Mouse (Mus musculus) limb, embryonic 12.5 days (tissue): ENCODE measurements around the gene Sympk. TPM values are rescaled to one million over a fixed set of nuclear protein-coding genes. Genes with fewer than 3 reads are reported as not detected.

Experiments
- ATAC-seq: fragments of 200-750 bp; cut with Nextera tagmentation; 2 replicates; pipeline ENCODE4 v1.8.0; 2017; ENCODE audit warnings: low read depth, moderate TSS enrichment; ENCODE audit not compliant: insufficient number of reproducible peaks, insufficient read depth, low FRiP score, low TSS enrichment
- H3K27ac ChIP-seq: fragments of 300-500 bp; sonication (generic); 2 replicates; pipeline ENCODE4 v1.5.1; 2016; ENCODE audit warnings: mild to moderate bottlenecking, moderate library complexity
- H3K27me3 ChIP-seq: fragments of 300-500 bp; sonication (generic); 2 replicates; pipeline ENCODE4 v1.6.1; 2016; ENCODE audit warnings: mild to moderate bottlenecking, moderate library complexity
- H3K36me3 ChIP-seq: fragments of 300-500 bp; sonication (generic); 2 replicates; pipeline ENCODE4 v1.6.1; 2016; ENCODE audit warnings: mild to moderate bottlenecking, moderate library complexity
- H3K4me1 ChIP-seq: fragments of 300-500 bp; sonication (generic); replicated peaks from 2 replicates; pipeline ENCODE4 v1.6.1; 2016
- H3K4me2 ChIP-seq: fragments of 300-500 bp; sonication (generic); 2 replicates; pipeline ENCODE4 v1.6.1; 2016; ENCODE audit warnings: mild to moderate bottlenecking, moderate library complexity
- H3K4me3 ChIP-seq: fragments of 300-500 bp; sonication (generic); replicated peaks from 2 replicates; pipeline ENCODE4 v1.5.1; 2016; ENCODE audit warnings: mild to moderate bottlenecking
- H3K9ac ChIP-seq: fragments of 300-500 bp; sonication (generic); replicated peaks from 2 replicates; pipeline ENCODE4 v1.6.1; 2016; ENCODE audit warnings: mild to moderate bottlenecking, moderate library complexity
- H3K9me3 ChIP-seq: fragments of 300-500 bp; sonication (generic); 2 replicates; pipeline ENCODE4 v1.6.1; 2016; ENCODE audit warnings: mild to moderate bottlenecking, moderate library complexity
- WGBS: fragments of 180-500 bp; shearing (Covaris S2); methylation state at CpG from one replicate; pipeline ENCODE4 v1.1.7; 2016; 5-methylcytosine and 5-hydroxymethylcytosine counted together
- polyA plus RNA-seq: library from polyadenylated mRNA; unstranded; fragments of >200 nt; fragmentation: Nextera tagmentation; extraction: Ambion mirVana; gene quantifications from 2 replicates; pipeline ENCODE4 v1.2.1, GENCODE M21; 2016

Sympk gene
- polyA plus RNA-seq, 1 experiment from 2014 or later, result 56.0 TPM

- peaks cover 39% of the 10 kb centered on the region for H3K36me3 ChIP-seq
- ATAC-seq, result peak; percentile 86
- peak overlapping the region; percentile 85 for H3K4me3 ChIP-seq
- H3K4me1 ChIP-seq, result peaks cover 46% of the 10 kb centered on the region
- H3K4me2 ChIP-seq, result peak overlapping the region; percentile 92
- H3K9me3 ChIP-seq, result no peaks in the 10 kb centered on the region
- H3K27me3 ChIP-seq, result peaks cover 18% of the 10 kb centered on the region
- H3K9ac ChIP-seq, result peak overlapping the region; percentile 94
- peak overlapping the region; percentile 98 for H3K27ac ChIP-seq
- under 1% methylated on average over 45 of the region's 45 CpGs for WGBS
Observed at GRCm38 (mm10) chr7:19093537-19094385, 69.6 kb downstream of the Sympk start.

GRCm38 (mm10) chr7:19094471-19094825 is 70.3 kb downstream of the Sympk start, which contains the start of gene Six5:
Gene Six5, plus strand, starts transcription at chr7:19094594.
- Histone ChIP-seq H3K9ac (peak within 1 kb of the TSS; percentile 94), H3K4me3 (peak within 1 kb of the TSS; percentile 85), H3K4me2 (peak within 1 kb of the TSS; percentile 92), H3K27ac (peak within 1 kb of the TSS; percentile 98), H3K4me1 (peaks cover 46% of the 10 kb centered on the region), H3K9me3 (no peaks in the 10 kb centered on the region), H3K27me3 (peaks cover 18% of the 10 kb centered on the region), H3K36me3 (peaks cover 33% of the 10 kb centered on the region)
- no peak for ATAC-seq
- 3% methylated on average over 27 of the region's 36 CpGs for WGBS

DNA sequence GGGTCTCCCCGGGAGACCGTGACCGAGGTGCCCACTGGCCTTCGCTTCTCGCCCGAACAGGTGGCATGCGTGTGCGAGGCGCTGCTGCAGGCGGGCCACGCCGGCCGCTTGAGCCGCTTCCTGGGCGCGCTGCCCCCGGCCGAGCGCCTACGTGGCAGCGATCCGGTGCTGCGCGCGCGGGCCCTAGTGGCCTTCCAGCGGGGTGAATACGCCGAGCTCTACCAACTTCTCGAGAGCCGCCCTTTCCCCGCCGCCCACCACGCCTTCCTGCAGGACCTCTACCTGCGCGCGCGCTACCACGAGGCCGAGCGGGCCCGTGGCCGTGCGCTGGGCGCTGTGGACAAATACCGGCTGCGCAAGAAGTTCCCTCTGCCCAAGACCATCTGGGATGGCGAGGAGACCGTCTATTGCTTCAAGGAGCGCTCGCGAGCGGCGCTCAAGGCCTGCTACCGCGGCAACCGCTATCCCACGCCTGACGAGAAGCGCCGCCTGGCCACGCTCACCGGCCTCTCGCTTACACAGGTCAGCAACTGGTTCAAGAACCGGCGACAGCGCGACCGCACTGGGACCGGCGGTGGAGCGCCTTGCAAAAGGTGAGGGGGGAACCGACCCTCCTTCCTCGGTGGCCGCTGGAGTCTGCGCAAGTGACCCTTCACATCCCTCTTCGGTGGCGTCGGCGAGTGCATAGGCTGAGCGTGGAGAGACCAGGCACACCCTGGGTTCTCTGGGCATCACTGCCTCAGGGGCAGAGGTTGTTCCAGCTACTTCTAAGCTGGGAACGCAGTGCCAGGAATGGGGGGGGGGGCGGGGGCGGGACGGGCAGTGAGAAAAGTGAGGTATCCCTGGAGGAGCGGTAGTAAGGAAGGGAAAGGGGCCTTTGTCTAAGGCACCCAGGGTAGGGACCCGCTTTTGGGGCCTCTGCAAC is 70.9 kb downstream of the Sympk start:
- Histone ChIP-seq H3K27me3 (peaks cover 18% of the 10 kb centered on the region), H3K4me2 (peak overlapping the region; percentile 92), H3K27ac (peak overlapping the region; percentile 98), H3K4me3 (peak overlapping the region; percentile 85), H3K9ac (peak overlapping the region; percentile 94), H3K36me3 (peaks cover 26% of the 10 kb centered on the region), H3K4me1 (peaks cover 46% of the 10 kb centered on the region), H3K9me3 (no peaks in the 10 kb centered on the region)
- WGBS, result under 1% methylated on average over 77 of the region's 87 CpGs
- ATAC-seq, result no peak

- Histone ChIP-seq H3K36me3 (peaks cover 20% of the 10 kb centered on the region), H3K9ac (peak overlapping the region; percentile 94), H3K9me3 (no peaks in the 10 kb centered on the region), H3K4me1 (peaks cover 46% of the 10 kb centered on the region), H3K27ac (peak overlapping the region; percentile 98), H3K4me3 (peak overlapping the region; percentile 85), H3K4me2 (peak overlapping the region; percentile 92), H3K27me3 (peaks cover 15% of the 10 kb centered on the region)
- WGBS, result under 1% methylated on average over 19 of the region's 19 CpGs
- ATAC-seq, result peak; percentile 18
Observed at GRCm38 (mm10) chr7:19095751-19096110, 71.6 kb downstream of the Sympk start.

DNA sequence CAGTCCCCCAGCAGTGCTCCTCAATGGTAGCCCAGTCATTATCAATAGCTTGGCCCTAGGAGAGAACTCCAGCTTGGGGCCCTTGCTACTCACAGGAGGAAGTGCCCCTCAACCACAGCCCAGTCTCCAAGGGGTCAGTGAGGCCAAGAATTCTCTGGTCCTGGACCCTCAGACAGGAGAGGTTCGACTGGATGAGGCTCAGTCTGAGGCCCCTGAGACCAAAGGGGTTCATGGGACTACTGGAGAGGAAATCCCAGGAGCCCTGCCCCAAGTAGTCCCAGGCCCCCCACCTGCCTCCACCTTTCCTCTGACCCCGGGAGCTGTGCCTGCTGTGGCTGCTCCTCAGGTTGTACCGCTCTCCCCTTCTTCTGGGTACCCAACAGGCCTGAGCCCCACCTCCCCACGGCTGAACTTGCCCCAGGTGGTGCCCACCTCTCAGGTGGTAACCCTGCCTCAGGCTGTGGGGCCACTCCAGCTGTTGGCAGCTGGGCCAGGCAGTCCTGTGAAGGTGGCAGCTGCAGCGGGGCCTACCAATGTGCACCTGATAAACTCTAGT is 72.3 kb downstream of the Sympk start:
- no peak for ATAC-seq
- peaks cover 15% of the 10 kb centered on the region for H3K36me3 ChIP-seq
- H3K4me3 ChIP-seq, result peak overlapping the region; percentile 85
- H3K4me1 ChIP-seq, result peaks cover 43% of the 10 kb centered on the region
- H3K4me2 ChIP-seq, result peak overlapping the region; percentile 92
- peak overlapping the region; percentile 94 for H3K9ac ChIP-seq
- peak overlapping the region; percentile 98 for H3K27ac ChIP-seq
- H3K27me3 ChIP-seq, result peaks cover 7% of the 10 kb centered on the region; the same call in 1 of the 2 replicates
- H3K9me3 ChIP-seq, result no peaks in the 10 kb centered on the region
- WGBS, result 55% methylated on average over 5 of the region's 5 CpGs

DNA sequence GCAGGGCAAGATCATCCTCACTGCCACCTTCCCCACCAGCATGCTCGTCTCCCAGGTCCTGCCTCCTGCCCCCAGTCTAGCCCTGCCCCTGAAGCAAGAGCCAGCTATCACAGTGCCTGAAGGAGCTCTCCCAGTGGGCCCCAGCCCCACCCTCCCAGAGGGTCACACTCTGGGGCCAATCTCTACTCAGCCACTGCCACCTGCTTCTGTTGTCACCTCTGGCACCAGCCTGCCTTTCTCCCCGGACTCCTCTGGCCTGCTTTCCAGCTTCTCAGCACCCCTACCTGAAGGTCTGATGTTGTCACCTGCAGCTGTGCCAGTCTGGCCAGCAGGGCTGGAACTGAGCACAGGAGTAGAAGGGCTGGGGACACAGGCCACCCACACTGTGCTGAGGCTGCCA is 73.0 kb downstream of the Sympk start:
- Histone ChIP-seq H3K9me3 (no peaks in the 10 kb centered on the region), H3K9ac (peak overlapping the region; percentile 94; the same call in 1 of the 2 replicates), H3K27me3 (no peaks in the 10 kb centered on the region), H3K4me2 (peak overlapping the region; percentile 92; the same call in 1 of the 2 replicates), H3K27ac (no peak overlapping the region), H3K4me3 (peak overlapping the region; percentile 85; the same call in 1 of the 2 replicates), H3K4me1 (peaks cover 36% of the 10 kb centered on the region), H3K36me3 (peaks cover 15% of the 10 kb centered on the region)
- no peak for ATAC-seq
- WGBS, result 53% methylated on average over 2 of the region's 2 CpGs

DNA sequence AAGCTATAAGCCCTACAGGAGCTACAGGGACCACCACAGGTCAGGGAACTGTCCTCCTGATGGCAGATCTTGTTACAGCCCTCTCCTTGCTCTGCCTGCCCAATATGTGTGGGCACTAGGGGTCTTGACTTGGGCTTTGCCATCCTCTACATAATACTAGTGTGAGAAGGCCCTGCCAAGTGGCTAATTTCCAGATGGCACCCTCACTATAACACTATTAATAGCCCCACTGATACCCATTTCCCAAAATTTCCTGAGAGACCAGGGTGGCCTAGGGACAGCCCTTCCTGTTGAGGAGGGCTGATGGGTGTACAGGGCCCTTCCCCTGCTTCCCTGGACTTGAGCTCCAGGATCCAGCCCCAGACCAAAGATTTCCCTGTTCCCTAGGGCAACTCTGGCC is 73.7 kb downstream of the Sympk start:
- H3K36me3 ChIP-seq, result peaks cover 15% of the 10 kb centered on the region
- H3K27ac ChIP-seq, result no peak overlapping the region
- H3K4me3 ChIP-seq, result no peak overlapping the region
- no peaks in the 10 kb centered on the region for H3K27me3 ChIP-seq
- peaks cover 29% of the 10 kb centered on the region for H3K4me1 ChIP-seq
- no peak overlapping the region for H3K9ac ChIP-seq
- H3K4me2 ChIP-seq, result 0 out of 2 replicates have a peak overlapping the region, but pooled peaks have one; percentile 92
- no peaks in the 10 kb centered on the region for H3K9me3 ChIP-seq
- no peak for ATAC-seq

DNA sequence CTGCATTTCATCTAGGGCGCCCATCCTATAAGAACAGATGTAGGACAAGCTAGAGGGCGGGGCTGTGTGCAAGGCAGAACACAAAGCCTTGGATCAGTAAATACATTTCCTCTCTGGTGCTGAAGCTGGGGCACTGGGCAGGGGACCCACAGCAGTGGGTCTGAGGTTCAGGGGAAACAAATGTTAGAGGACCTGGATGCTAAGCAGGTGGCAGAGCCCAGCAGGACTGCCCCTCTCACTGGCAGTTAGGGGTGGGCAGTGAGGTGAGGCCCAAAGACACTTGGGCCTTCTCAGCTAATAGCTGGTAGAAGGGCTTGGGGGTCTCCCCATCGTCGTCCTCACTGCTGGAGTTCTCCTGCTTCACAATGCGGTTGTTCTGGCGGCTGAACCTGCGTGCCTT is 74.6 kb downstream of the Sympk start:
- Histone ChIP-seq H3K36me3 (peaks cover 15% of the 10 kb centered on the region), H3K27ac (no peak overlapping the region), H3K9me3 (no peaks in the 10 kb centered on the region), H3K27me3 (no peaks in the 10 kb centered on the region), H3K9ac (no peak overlapping the region), H3K4me3 (no peak overlapping the region), H3K4me1 (peaks cover 23% of the 10 kb centered on the region), H3K4me2 (no peak overlapping the region)
- WGBS, result 66% methylated on average over 7 of the region's 7 CpGs
- no peak for ATAC-seq

GRCm38 (mm10) chr7:19100290-19100689 is 76.1 kb downstream of the Sympk start:
- H3K4me3 ChIP-seq, result no peak overlapping the region
- H3K27ac ChIP-seq, result no peak overlapping the region
- H3K36me3 ChIP-seq, result peaks cover 15% of the 10 kb centered on the region
- WGBS, result 92% methylated on average over 1 of the region's 1 CpGs
- no peak overlapping the region for H3K4me2 ChIP-seq
- H3K9ac ChIP-seq, result no peak overlapping the region
- ATAC-seq, result no peak
- H3K27me3 ChIP-seq, result no peaks in the 10 kb centered on the region
- no peaks in the 10 kb centered on the region for H3K9me3 ChIP-seq
- peaks cover 23% of the 10 kb centered on the region for H3K4me1 ChIP-seq

GRCm38 (mm10) chr7:19103741-19104140 is 79.6 kb downstream of the Sympk start:
- Histone ChIP-seq H3K4me1 (no peaks in the 10 kb centered on the region), H3K27me3 (no peaks in the 10 kb centered on the region), H3K9ac (no peak overlapping the region), H3K27ac (no peak overlapping the region), H3K36me3 (no peaks in the 10 kb centered on the region), H3K4me2 (no peak overlapping the region), H3K9me3 (no peaks in the 10 kb centered on the region), H3K4me3 (no peak overlapping the region)
- ATAC-seq, result no peak
